Mouse (Mus musculus): ENCODE measurements around the gene Gpr162.

DNA sequence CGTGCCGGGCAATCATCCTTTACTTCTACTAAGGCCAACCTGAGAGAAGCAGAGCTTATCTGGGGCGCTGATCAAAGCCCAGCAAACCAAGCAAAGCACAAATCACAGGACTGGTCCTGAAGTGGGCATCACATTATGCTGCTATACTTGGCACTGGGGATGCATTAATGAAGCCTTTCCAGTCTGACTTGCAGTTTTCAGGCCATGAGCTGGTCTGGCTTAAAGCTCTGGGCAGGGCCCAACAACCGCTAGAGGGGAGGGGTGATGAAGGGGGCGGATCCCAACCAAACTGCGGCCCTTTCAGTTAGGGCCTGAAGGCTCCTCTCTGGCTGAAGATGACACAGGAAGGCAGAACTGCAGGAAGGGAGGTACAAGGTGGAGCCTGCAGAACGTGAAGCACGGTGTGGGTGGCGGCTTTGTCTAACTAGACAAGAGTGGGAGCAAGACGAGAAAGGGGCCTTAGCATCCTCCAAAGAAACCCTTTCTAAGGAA is 35.6 kb downstream of the Gpr162 start:
- TF ChIP-seq POLR2A (IDR thresholded peaks at IDR 0.05; ENCODE audit: low read depth, low read length), result peak; percentile 58
- TF ChIP-seq CTCF (conservative IDR thresholded peaks at IDR 0.05 in 1 of 2, IDR thresholded peaks at IDR 0.05 in 1 of 2; ENCODE audit: low read depth in 2 of 2, low read length in 2 of 2), result no peak
- no peak for TF ChIP-seq ZKSCAN1 (IDR thresholded peaks at IDR 0.05; ENCODE audit: borderline replicate concordance, low read depth, low read length)
- TF ChIP-seq EP300 (IDR thresholded peaks at IDR 0.05; ENCODE audit: low read length), result no peak
- no peak for TF ChIP-seq ZNF384 (IDR thresholded peaks at IDR 0.05; ENCODE audit: low read depth, low read length)
